Mouse (Mus musculus) thymus, adult 2 months (tissue): ENCODE results near the gene H13. TPM values are rescaled to one million over a fixed set of nuclear protein-coding genes. Genes with fewer than 3 reads are reported as not detected.

ENCODE experiments used
- DNase-seq: peaks from one replicate; pipeline ENCODE4 v3.0.0; 2021
- H3K27ac ChIP-seq: fragments of 200-500 bp; 2 replicates; pipeline ENCODE4 v1.5.1; 2012; ENCODE audit warnings: low read length, control low read depth; ENCODE audit not compliant: control insufficient read depth, insufficient read depth
- H3K27me3 ChIP-seq: fragments of 200-500 bp; 2 replicates; pipeline ENCODE4 v1.6.1; 2012; ENCODE audit warnings: mild to moderate bottlenecking, low read length, moderate library complexity, mixed read lengths; ENCODE audit not compliant: control insufficient read depth, insufficient read depth
- H3K36me3 ChIP-seq: fragments of 200-500 bp; 2 replicates; pipeline ENCODE4 v1.6.1; 2012; ENCODE audit warnings: mild to moderate bottlenecking, low read length, moderate library complexity; ENCODE audit not compliant: control insufficient read depth, insufficient read depth
- H3K4me1 ChIP-seq: fragments of 200-500 bp; replicated peaks from 2 replicates; pipeline ENCODE4 v1.6.1; 2012; ENCODE audit warnings: low read length; ENCODE audit not compliant: control insufficient read depth, insufficient read depth
- H3K4me3 ChIP-seq: fragments of 200-500 bp; 2 replicates; pipeline ENCODE4 v1.5.1; 2012; ENCODE audit warnings: mild to moderate bottlenecking, low read length, control low read depth, moderate library complexity; ENCODE audit not compliant: control insufficient read depth, insufficient read depth
- CTCF ChIP-seq: fragments of 200-500 bp; IDR thresholded peaks from 2 replicates; pipeline ENCODE4 v1.5.1; 2012; ENCODE audit warnings: mild to moderate bottlenecking, control low read depth, low read length, moderate library complexity, borderline replicate concordance; ENCODE audit not compliant: control insufficient read depth, poor library complexity, insufficient read depth; ENCODE audit errors: extremely low read depth
- POLR2A ChIP-seq: fragments of 200-500 bp; IDR thresholded peaks from 2 replicates; pipeline ENCODE4 v1.6.1; 2012; ENCODE audit warnings: mild to moderate bottlenecking, low read length, control low read depth, moderate library complexity; ENCODE audit not compliant: control insufficient read depth, poor library complexity, insufficient read depth; ENCODE audit errors: extremely low read depth
- WGBS: fragments of 180-500 bp; shearing (Covaris S2); methylation state at CpG from one replicate; pipeline ENCODE4 v1.1.7; 2018; 5-methylcytosine and 5-hydroxymethylcytosine counted together
- polyA plus RNA-seq: library from polyadenylated mRNA; depleted of rRNA; stranded (reverse); fragments of >200 nt; gene quantifications from 2 replicates; pipeline ENCODE4 v1.2.3, GENCODE M21; 2012

Gene H13
- polyA plus RNA-seq, 1 experiment: 270 TPM

DNA sequence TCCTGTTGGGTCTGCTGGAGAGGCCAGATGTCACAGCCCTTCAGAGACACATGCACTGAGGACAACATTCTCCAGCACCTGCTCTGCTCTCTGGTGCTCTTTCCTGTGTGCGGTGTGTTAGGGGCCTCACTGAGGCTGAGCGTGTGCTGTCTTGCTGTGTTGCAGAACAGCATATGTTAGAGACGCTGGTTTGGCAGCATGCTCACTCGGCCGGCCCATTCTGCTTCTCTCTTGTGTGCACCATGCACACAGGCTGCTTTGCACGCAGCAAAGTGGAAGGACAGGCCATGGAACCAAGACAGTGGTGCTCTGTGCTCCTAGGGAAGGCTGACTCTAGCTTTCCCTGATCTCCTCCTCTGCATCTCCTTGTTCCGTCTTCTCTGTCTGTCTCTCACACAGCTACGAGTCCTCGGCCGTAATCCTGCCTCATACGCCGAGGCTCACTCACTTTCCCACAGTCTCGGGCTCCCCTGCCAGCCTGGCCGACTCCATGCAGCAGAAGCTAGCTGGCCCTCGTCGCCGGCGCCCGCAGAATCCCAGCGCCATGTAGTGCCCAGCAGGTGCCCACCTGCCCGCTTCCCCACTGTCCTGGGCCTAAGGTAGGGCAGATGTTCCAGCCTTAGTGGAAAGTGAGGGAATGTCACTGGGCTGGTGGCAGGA, 34.5 kb downstream of the H13 start:
- WGBS: 95% methylated on average over 21 of the region's 21 CpGs
- H3K36me3 ChIP-seq: peaks cover 95% of the 10 kb centered on the region
- TF ChIP-seq CTCF: no peak
- no peak for TF ChIP-seq POLR2A

DNA sequence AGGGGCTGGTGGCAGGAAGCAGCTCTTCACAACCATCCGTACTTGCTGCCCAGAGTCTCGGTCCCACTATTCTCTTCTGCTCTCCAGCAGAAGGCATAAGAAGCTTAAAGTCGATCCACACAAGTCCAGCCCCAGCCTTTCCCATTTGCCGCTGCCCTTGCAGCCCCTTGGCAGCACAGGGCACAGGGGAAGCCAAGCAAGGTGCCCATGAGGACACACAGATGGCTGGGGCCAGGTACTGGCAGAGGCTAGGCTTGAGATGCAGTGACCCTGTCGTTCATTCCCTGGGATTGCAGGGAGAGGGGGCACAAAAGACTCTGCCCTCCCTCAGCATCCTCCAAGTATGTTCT, 35.0 kb downstream of the H13 start:
- WGBS: 91% methylated on average over 5 of the region's 5 CpGs
- no peak for DNase-seq
- H3K4me1 ChIP-seq: no peaks in the 10 kb centered on the region
- no peak overlapping the region for H3K27ac ChIP-seq
- no peaks in the 10 kb centered on the region for H3K27me3 ChIP-seq
- no peak overlapping the region for H3K4me3 ChIP-seq
- peaks cover 90% of the 10 kb centered on the region for H3K36me3 ChIP-seq
- TF ChIP-seq CTCF (no peak), POLR2A (no peak)

More for the DNA sequence above, 34.5 kb downstream of the H13 start:
- no peaks in the 10 kb centered on the region for H3K27me3 ChIP-seq
- H3K4me1 ChIP-seq: no peaks in the 10 kb centered on the region
- H3K27ac ChIP-seq: no peak overlapping the region
- no peak overlapping the region for H3K4me3 ChIP-seq
- no peak for DNase-seq

DNA sequence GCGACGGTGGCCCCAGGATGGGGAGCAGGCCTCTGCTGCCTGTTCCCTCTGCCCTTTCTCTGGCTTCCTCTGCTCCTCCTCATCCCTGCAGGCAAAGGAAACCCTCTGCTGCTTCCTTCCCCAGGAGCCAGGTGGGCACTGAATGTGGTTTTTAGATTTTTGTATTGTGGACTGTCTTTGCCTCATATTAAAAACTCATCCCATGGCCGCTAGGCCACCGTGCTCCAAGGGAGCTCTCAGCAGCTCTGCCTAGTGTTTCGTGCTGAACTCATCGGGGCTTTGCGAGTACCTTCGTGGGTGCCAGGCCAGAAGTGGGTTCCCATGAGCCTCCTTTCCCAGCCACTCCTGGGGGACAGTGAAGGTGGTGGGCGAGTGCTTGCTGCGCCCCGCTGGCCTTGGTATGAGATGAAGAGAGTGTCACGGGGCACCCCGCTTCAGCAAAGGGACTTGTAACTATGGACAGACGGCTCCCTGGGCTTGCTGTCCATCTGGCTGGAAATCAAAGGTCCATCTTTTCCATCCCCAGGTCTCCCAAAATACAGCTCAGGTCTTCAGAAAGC, 35.6 kb downstream of the H13 start:
- WGBS: 96% methylated on average over 14 of the region's 14 CpGs
- peaks cover 84% of the 10 kb centered on the region for H3K36me3 ChIP-seq
- no peak for DNase-seq
- TF ChIP-seq POLR2A (no peak), CTCF (no peak)
- no peak overlapping the region for H3K4me3 ChIP-seq
- no peaks in the 10 kb centered on the region for H3K27me3 ChIP-seq
- H3K27ac ChIP-seq: no peak overlapping the region
- H3K4me1 ChIP-seq: no peaks in the 10 kb centered on the region

DNA sequence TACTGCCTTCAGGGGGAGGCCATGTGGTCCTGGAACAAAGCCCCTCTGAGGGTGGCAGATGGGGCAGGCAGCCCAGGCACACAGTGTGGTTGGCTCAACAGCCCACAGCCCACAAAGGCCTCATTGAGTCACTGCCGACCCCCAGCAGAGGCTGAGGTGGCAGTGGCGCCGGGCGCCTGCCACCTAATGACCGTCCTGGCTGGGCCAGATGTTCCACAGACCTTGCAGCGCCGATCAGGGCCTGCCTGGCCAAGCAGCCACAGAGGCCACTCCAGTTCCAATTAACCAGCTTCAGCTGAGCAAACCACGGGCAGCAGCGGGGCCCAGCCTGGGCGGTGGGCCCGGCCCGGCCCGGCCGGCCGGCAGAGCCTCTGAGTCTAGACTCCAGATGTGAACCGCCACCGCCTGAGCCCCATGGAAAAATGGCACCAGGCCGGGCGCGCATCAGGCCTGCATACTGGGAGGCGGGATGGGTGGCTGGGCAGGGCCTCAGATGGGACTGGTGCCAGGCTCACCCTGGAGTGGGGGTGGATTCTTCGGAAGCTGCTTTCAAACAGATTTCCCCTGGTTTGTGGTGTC, 36.8 kb downstream of the H13 start:
- Histone ChIP-seq H3K27me3 (no peaks in the 10 kb centered on the region), H3K27ac (no peak overlapping the region), H3K36me3 (peaks cover 72% of the 10 kb centered on the region), H3K4me3 (no peak overlapping the region), H3K4me1 (no peaks in the 10 kb centered on the region)
- DNase-seq: no peak
- TF ChIP-seq POLR2A (no peak), CTCF (no peak)
- WGBS: 96% methylated on average over 22 of the region's 22 CpGs

DNA sequence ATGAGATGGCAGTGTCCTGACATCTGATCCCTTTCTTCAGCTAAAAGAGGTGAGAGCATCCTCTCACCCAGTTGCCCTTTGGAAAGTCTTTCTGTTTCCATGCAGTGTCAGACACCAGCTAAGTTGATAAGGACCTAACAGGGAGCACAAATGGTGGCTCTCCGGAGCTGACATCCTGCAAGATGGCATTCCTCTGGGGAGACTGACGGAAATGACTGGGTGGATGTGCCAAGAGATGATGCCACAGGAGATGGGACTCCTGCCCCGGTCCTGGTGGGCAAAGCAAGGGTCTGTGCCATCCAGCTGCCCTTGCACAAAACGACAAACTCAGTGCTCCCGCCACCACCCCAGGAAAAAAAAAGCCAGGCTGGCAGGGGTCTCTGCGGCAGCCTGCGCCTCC, 37.9 kb downstream of the H13 start:
- Histone ChIP-seq H3K4me3 (no peak overlapping the region), H3K36me3 (peaks cover 61% of the 10 kb centered on the region), H3K27me3 (no peaks in the 10 kb centered on the region), H3K4me1 (no peaks in the 10 kb centered on the region), H3K27ac (no peak overlapping the region)
- WGBS: 90% methylated on average over 7 of the region's 7 CpGs
- TF ChIP-seq CTCF (no peak), POLR2A (no peak)
- no peak for DNase-seq

DNA sequence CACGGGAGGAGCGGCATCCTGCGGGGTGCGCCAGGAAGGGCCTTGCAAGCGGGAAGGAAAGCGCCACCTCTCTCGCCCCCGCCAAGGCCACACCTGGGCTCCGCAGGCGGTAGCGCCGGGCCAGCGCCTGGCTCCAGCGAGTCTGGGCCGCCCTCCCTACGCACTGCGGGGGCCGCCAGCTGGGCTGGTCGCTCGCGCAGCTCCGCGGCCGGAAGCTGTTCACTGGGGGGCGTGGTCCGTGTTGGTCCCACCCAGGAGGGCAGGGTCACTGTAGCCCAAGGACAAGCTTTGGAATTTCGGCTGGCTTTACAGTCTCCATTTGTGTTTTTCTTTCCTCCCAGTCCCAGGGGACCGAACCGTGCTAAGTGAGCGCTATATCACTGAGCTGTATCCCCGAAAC, 38.4 kb downstream of the H13 start:
- WGBS: 95% methylated on average over 31 of the region's 31 CpGs
- peak overlapping the region; percentile 16; the same call in 1 of the 2 replicates for H3K27ac ChIP-seq
- DNase-seq: no peak
- no peaks in the 10 kb centered on the region for H3K27me3 ChIP-seq
- TF ChIP-seq POLR2A (no peak), CTCF (no peak)
- H3K4me3 ChIP-seq: no peak overlapping the region
- H3K36me3 ChIP-seq: peaks cover 56% of the 10 kb centered on the region
- no peaks in the 10 kb centered on the region for H3K4me1 ChIP-seq

DNA sequence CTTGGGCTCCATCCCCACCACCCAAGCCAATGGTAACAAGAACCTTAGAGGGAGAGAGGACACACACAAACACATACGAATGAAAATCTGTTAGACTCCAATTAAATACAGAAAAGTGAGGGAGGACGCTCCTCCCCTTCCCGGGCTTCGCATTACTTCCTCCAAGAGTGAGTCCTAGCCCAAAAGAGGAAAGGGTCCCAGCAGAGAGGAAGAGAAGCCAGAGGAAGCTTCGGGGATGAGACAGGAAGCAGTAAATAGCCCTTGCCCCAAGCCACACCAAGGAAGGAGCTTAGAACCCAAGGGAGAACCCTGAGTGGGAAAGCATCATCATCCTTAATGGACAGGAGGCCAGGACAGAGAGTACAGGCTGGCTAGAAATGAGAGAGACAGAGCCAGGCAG, 39.8 kb downstream of the H13 start:
- DNase-seq: no peak
- Histone ChIP-seq H3K27ac (no peak overlapping the region), H3K4me3 (no peak overlapping the region), H3K4me1 (no peaks in the 10 kb centered on the region), H3K27me3 (no peaks in the 10 kb centered on the region), H3K36me3 (peaks cover 43% of the 10 kb centered on the region)
- TF ChIP-seq POLR2A (no peak), CTCF (no peak)
- 88% methylated on average over 5 of the region's 5 CpGs for WGBS
